Comparison of ENCODE assay signal across 21 mouse cellular contexts in genomic region chr5:115085675-115086074, GRCm38 (mm10). TPM values are rescaled to one million over a fixed set of nuclear protein-coding genes. Genes with fewer than 3 reads are reported as not detected.
"Had no signal": no experiment of that assay in that cellular context is flagged by ENCODE, and none has a peak within 500 bp of the region (broad histone marks: within the 10 kb centered on the region; RNA-seq: fewer than 3 reads in every experiment).

No protein-coding gene starts in this region.

- H3K27ac ChIP-seq: midbrain, embryonic 10.5 days; midbrain, embryonic 12.5 days; neural tube, embryonic 13.5 days; neural tube, embryonic 15.5 days had no signal

- H3K4me2 ChIP-seq: lung, embryonic 14.5 days; midbrain, embryonic 12.5 days; neural tube, embryonic 13.5 days; neural tube, embryonic 15.5 days had no signal

- ATAC-seq: midbrain, embryonic 16.5 days had no signal

- H3K4me1 ChIP-seq: midbrain, embryonic 10.5 days; midbrain, embryonic 12.5 days; neural tube, embryonic 13.5 days; neural tube, embryonic 15.5 days had no signal

- DNase-seq: lung, embryonic 14.5 days; lung, postnatal 10 days; lung, postnatal 4 days; midbrain, embryonic 14.5 days; retina, postnatal 1 day; right cerebral cortex, adult 18-20 months; right cerebral cortex, postnatal 25 days; right cerebral cortex, postnatal 4 days; spleen, adult 18-20 months; thymus, adult 18-20 months; thymus, postnatal 14 days; thymus, postnatal 36 days had no signal

- H3K9ac ChIP-seq: lung, embryonic 14.5 days; midbrain, embryonic 12.5 days; neural tube, embryonic 13.5 days; neural tube, embryonic 15.5 days had no signal

- H3K9me3 ChIP-seq: midbrain, embryonic 10.5 days; midbrain, embryonic 12.5 days; neural tube, embryonic 15.5 days had no signal

- H3K4me3 ChIP-seq: midbrain, embryonic 10.5 days; midbrain, embryonic 12.5 days; myocyte; neural tube, embryonic 13.5 days; neural tube, embryonic 15.5 days had no signal

- H3K27me3 ChIP-seq: midbrain, embryonic 12.5 days; neural tube, embryonic 13.5 days; neural tube, embryonic 15.5 days had no signal

RNA-seq across cellular contexts. Expression of gene Gm10401, which starts 12.4 kb away (rescaled TPM):
- total RNA-seq: megakaryocyte, adult 5-6 weeks; megakaryocyte-erythroid progenitor cell, adult 5-6 weeks had no signal
- polyA plus RNA-seq: small intestine, adult 2 months had no signal
